Mouse (Mus musculus) heart, embryonic 14.5 days (tissue): Measurements from ENCODE around the gene Tpd52l1. TPM values are rescaled to one million over a fixed set of nuclear protein-coding genes. Genes with fewer than 3 reads are reported as not detected.
"Not testable (repeated sequence)": the region's sequence is repeated elsewhere in the genome, so short reads cannot be mapped to it uniquely, and the experiment has no call there.

Source experiments
- ATAC-seq: fragments of 200-750 bp; cut with Nextera tagmentation; 2 replicates; pipeline ENCODE4 v1.8.0; 2017; ENCODE audit warnings: low read depth, moderate TSS enrichment; ENCODE audit not compliant: insufficient number of reproducible peaks, insufficient read depth, low FRiP score
- H3K27ac ChIP-seq, 2 experiments: fragments of 200-500 bp in 1 of 2; fragments of 300-500 bp in 1 of 2; sonication (generic) in 1 of 2; replicated peaks in 1 of 2; 2 replicates each; pipeline ENCODE4 v1.5.1; 2012 to 2014; ENCODE audit warnings: low read depth in 2 of 2, low read length in 2 of 2, control low read depth in 1 of 2, mild to moderate bottlenecking in 1 of 2, mixed read lengths in 1 of 2; ENCODE audit not compliant: control insufficient read depth in 1 of 2, insufficient read depth in 1 of 2
- H3K27me3 ChIP-seq: fragments of 300-500 bp; sonication (generic); 2 replicates; pipeline ENCODE4 v1.6.1; 2014; ENCODE audit warnings: mild to moderate bottlenecking, low read length, control low read depth; ENCODE audit not compliant: control insufficient read depth, insufficient read depth
- H3K36me3 ChIP-seq: fragments of 300-500 bp; sonication (generic); 2 replicates; pipeline ENCODE4 v1.6.1; 2014; ENCODE audit warnings: mild to moderate bottlenecking, control low read depth, low read length, mixed read lengths; ENCODE audit not compliant: control insufficient read depth, insufficient read depth
- H3K4me1 ChIP-seq, 2 experiments: fragments of 200-500 bp in 1 of 2; fragments of 300-500 bp in 1 of 2; sonication (generic) in 1 of 2; 2 replicates each; pipeline ENCODE4 v1.6.1; 2012 to 2014; ENCODE audit warnings: low read length in 2 of 2, control low read depth in 1 of 2, mixed read lengths in 1 of 2; ENCODE audit not compliant: control insufficient read depth in 2 of 2, insufficient read depth in 2 of 2
- H3K4me2 ChIP-seq: fragments of 300-500 bp; sonication (generic); 2 replicates; pipeline ENCODE4 v1.6.1; 2014; ENCODE audit warnings: mild to moderate bottlenecking, low read length
- H3K4me3 ChIP-seq, 2 experiments: fragments of 200-500 bp in 1 of 2; fragments of 300-500 bp in 1 of 2; sonication (generic) in 1 of 2; 2 replicates each; pipeline ENCODE4 v1.5.1; 2012 to 2014; ENCODE audit warnings: low read length in 2 of 2, mild to moderate bottlenecking in 2 of 2, control low read depth in 1 of 2, low read depth in 1 of 2, moderate library complexity in 1 of 2; ENCODE audit not compliant: control insufficient read depth in 1 of 2, insufficient read depth in 1 of 2
- H3K9ac ChIP-seq: fragments of 300-500 bp; sonication (generic); 2 replicates; pipeline ENCODE4 v1.6.1; 2014; ENCODE audit warnings: mild to moderate bottlenecking, low read length
- H3K9me3 ChIP-seq: fragments of 300-500 bp; sonication (generic); 2 replicates; pipeline ENCODE4 v1.6.1; 2016; ENCODE audit warnings: low read length, control low read depth; ENCODE audit not compliant: control insufficient read depth
- WGBS: fragments of 180-500 bp; shearing (Covaris S2); extraction: QIAGEN DNeasy Blood & Tissue Kit; methylation state at CpG from one replicate; pipeline ENCODE4 v1.1.7; 2014; 5-methylcytosine and 5-hydroxymethylcytosine counted together
- polyA plus RNA-seq: library from polyadenylated mRNA; unstranded; fragments of >200 nt; fragmentation: Nextera tagmentation; extraction: Ambion mirVana; gene quantifications from 2 replicates; pipeline ENCODE4 v1.2.1, GENCODE M21; 2014

The Tpd52l1 gene
- polyA plus RNA-seq, 1 experiment from 2014 or later = 18.9 TPM

- H3K9me3 ChIP-seq, H3K36me3 ChIP-seq, H3K4me2 ChIP-seq, H3K27ac ChIP-seq, H3K9ac ChIP-seq, ATAC-seq, H3K4me1 ChIP-seq, H3K27me3 ChIP-seq, H3K4me3 ChIP-seq: not testable (repeated sequence)
- 9% methylated on average over 4 of the region's 5 CpGs for WGBS
Observed at GRCm38 (mm10) chr10:31370200-31370599, 75.6 kb downstream of the Tpd52l1 start.

- Histone ChIP-seq H3K9me3 (no peaks in the 10 kb centered on the region), H3K27ac (no peak overlapping the region), H3K36me3 (no peaks in the 10 kb centered on the region), H3K4me1 (no peaks in the 10 kb centered on the region), H3K4me3 (no peak overlapping the region), H3K9ac (no peak overlapping the region), H3K27me3 (no peaks in the 10 kb centered on the region), H3K4me2 (no peak overlapping the region)
- WGBS = 56% methylated on average over 4 of the region's 4 CpGs
- no peak for ATAC-seq
Observed at GRCm38 (mm10) chr10:31359749-31360148, 86.0 kb downstream of the Tpd52l1 start.

GRCm38 (mm10) chr10:31354886-31355461 lies 90.8 kb downstream of the Tpd52l1 start:
- H3K36me3 ChIP-seq = no peaks in the 10 kb centered on the region
- H3K4me1 ChIP-seq = no peaks in the 10 kb centered on the region
- no peak overlapping the region for H3K4me2 ChIP-seq
- H3K9me3 ChIP-seq = no peaks in the 10 kb centered on the region
- no peak for ATAC-seq
- H3K27ac ChIP-seq = no peak overlapping the region
- H3K27me3 ChIP-seq = no peaks in the 10 kb centered on the region
- H3K4me3 ChIP-seq = no peak overlapping the region
- no peak overlapping the region for H3K9ac ChIP-seq
- 75% methylated on average over 7 of the region's 7 CpGs for WGBS

- 71% methylated on average over 2 of the region's 2 CpGs for WGBS
- H3K4me3 ChIP-seq = no peak overlapping the region
- H3K27ac ChIP-seq = no peak overlapping the region
- H3K27me3 ChIP-seq = no peaks in the 10 kb centered on the region
- no peaks in the 10 kb centered on the region for H3K9me3 ChIP-seq
- no peaks in the 10 kb centered on the region for H3K4me1 ChIP-seq
- no peak overlapping the region for H3K4me2 ChIP-seq
- no peak overlapping the region for H3K9ac ChIP-seq
- no peaks in the 10 kb centered on the region for H3K36me3 ChIP-seq
- no peak for ATAC-seq
Observed at GRCm38 (mm10) chr10:31354141-31354540, 91.6 kb downstream of the Tpd52l1 start.

GRCm38 (mm10) chr10:31352845-31353427 lies 92.8 kb downstream of the Tpd52l1 start:
- no peak overlapping the region for H3K4me2 ChIP-seq
- no peak for ATAC-seq
- H3K9me3 ChIP-seq = no peaks in the 10 kb centered on the region
- no peaks in the 10 kb centered on the region for H3K36me3 ChIP-seq
- no peaks in the 10 kb centered on the region for H3K27me3 ChIP-seq
- 80% methylated on average over 1 of the region's 1 CpGs for WGBS
- no peak overlapping the region for H3K27ac ChIP-seq
- no peak overlapping the region for H3K4me3 ChIP-seq
- no peak overlapping the region for H3K9ac ChIP-seq
- no peaks in the 10 kb centered on the region for H3K4me1 ChIP-seq

GRCm38 (mm10) chr10:31351056-31351455 lies 94.7 kb downstream of the Tpd52l1 start:
- H3K27me3 ChIP-seq = no peaks in the 10 kb centered on the region
- no peaks in the 10 kb centered on the region for H3K36me3 ChIP-seq
- ATAC-seq = no peak
- 79% methylated on average over 2 of the region's 2 CpGs for WGBS
- H3K4me2 ChIP-seq = no peak overlapping the region
- H3K9me3 ChIP-seq = no peaks in the 10 kb centered on the region
- H3K27ac ChIP-seq = no peak overlapping the region
- H3K4me1 ChIP-seq = no peaks in the 10 kb centered on the region
- H3K4me3 ChIP-seq = no peak overlapping the region
- H3K9ac ChIP-seq = no peak overlapping the region

DNA sequence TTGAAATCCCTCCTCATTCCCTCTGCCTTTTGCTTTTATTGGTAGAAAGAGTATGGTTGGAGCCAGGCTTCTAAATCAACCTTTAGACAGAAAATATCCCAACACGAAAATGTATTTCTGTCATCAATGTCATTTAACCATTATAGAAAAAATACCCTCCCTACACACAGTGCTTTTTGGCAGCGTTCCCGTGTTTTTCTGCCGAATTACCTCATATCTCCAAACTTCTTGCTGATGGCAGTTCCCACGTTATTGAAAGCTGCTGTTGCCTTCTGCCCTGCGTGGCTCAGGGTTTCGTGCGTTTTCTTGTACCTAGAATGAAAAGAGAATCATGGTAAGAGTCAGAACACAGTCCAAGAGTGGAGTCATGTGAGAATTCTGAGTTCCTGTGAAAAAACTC lies 99.4 kb downstream of the Tpd52l1 start:
- Histone ChIP-seq H3K4me1 (no peaks in the 10 kb centered on the region), H3K27ac (no peak overlapping the region), H3K36me3 (no peaks in the 10 kb centered on the region), H3K27me3 (no peaks in the 10 kb centered on the region), H3K9me3 (no peaks in the 10 kb centered on the region), H3K9ac (no peak overlapping the region), H3K4me2 (no peak overlapping the region), H3K4me3 (no peak overlapping the region)
- WGBS = 67% methylated on average over 8 of the region's 8 CpGs
- ATAC-seq = no peak

- Histone ChIP-seq H3K27me3 (no peaks in the 10 kb centered on the region), H3K4me2 (no peak overlapping the region), H3K36me3 (no peaks in the 10 kb centered on the region), H3K9ac (no peak overlapping the region), H3K9me3 (no peaks in the 10 kb centered on the region), H3K4me1 (peaks cover 0 to 1% of the 10 kb centered on the region in 2 experiments; a peak in 2 of 4 replicates), H3K4me3 (no peak overlapping the region), H3K27ac (no peak overlapping the region)
- WGBS = 80% methylated on average over 5 of the region's 5 CpGs
- ATAC-seq = no peak
Observed at GRCm38 (mm10) chr10:31336432-31336831, 109.3 kb downstream of the Tpd52l1 start.
